Mouse (Mus musculus): ENCODE measurements around the gene Kcnq1. TPM values are rescaled to one million over a fixed set of nuclear protein-coding genes. Genes with fewer than 3 reads are reported as not detected.
A peak's percentile ranks its signal among the peaks of the same experiment; 100 is the strongest.

Gene Kcnq1
- polyA plus RNA-seq, 1 experiment from 2014 or later: 10.5 TPM

- H3K27ac ChIP-seq (ENCODE audit: low read depth, low read length): no peak overlapping the region
- no peaks in the 10 kb centered on the region for H3K4me1 ChIP-seq (replicated peaks; ENCODE audit: control insufficient read depth, insufficient read depth, low read length)
- no peak overlapping the region for H3K4me2 ChIP-seq (replicated peaks; ENCODE audit: low read depth)
- H3K36me3 ChIP-seq (ENCODE audit: control insufficient read depth, insufficient read depth): no peaks in the 10 kb centered on the region; the same call in 1 of the 2 replicates
- WGBS: 49% methylated on average over 2 of the region's 2 CpGs
- no peak for ATAC-seq
- TF ChIP-seq CTCF (IDR thresholded peaks at IDR 0.05; ENCODE audit: low read depth): no peak
- H3K9me3 ChIP-seq (ENCODE audit: control insufficient read depth): no peaks in the 10 kb centered on the region
- no peak overlapping the region for H3K4me3 ChIP-seq (ENCODE audit: low read depth, low read length)
- no peaks in the 10 kb centered on the region for H3K27me3 ChIP-seq (replicated peaks; ENCODE audit: control insufficient read depth, insufficient read depth, low read length)
- H3K9ac ChIP-seq (ENCODE audit: low read depth, low read length): no peak overlapping the region
These were observed 30.0 kb downstream of the Kcnq1 start for GRCm38 (mm10) chr7:143136125-143136524.

GRCm38 (mm10) chr7:143136561-143136960 lies 30.4 kb downstream of the Kcnq1 start:
- no peak overlapping the region for H3K4me3 ChIP-seq (ENCODE audit: low read depth, low read length)
- no peak overlapping the region for H3K9ac ChIP-seq (ENCODE audit: low read depth, low read length)
- H3K27ac ChIP-seq (ENCODE audit: low read depth, low read length): no peak overlapping the region
- TF ChIP-seq CTCF (IDR thresholded peaks at IDR 0.05; ENCODE audit: low read depth): no peak
- no peaks in the 10 kb centered on the region for H3K4me1 ChIP-seq (replicated peaks; ENCODE audit: control insufficient read depth, insufficient read depth, low read length)
- H3K4me2 ChIP-seq (replicated peaks; ENCODE audit: low read depth): no peak overlapping the region
- H3K36me3 ChIP-seq (ENCODE audit: control insufficient read depth, insufficient read depth): no peaks in the 10 kb centered on the region; the same call in 1 of the 2 replicates
- WGBS: 62% methylated on average over 5 of the region's 5 CpGs
- no peak for ATAC-seq
- no peaks in the 10 kb centered on the region for H3K27me3 ChIP-seq (replicated peaks; ENCODE audit: control insufficient read depth, insufficient read depth, low read length)
- H3K9me3 ChIP-seq (ENCODE audit: control insufficient read depth): no peaks in the 10 kb centered on the region

GRCm38 (mm10) chr7:143138789-143139188 lies 32.6 kb downstream of the Kcnq1 start:
- H3K9me3 ChIP-seq (ENCODE audit: control insufficient read depth): no peaks in the 10 kb centered on the region
- H3K27me3 ChIP-seq (replicated peaks; ENCODE audit: control insufficient read depth, insufficient read depth, low read length): no peaks in the 10 kb centered on the region
- no peak overlapping the region for H3K27ac ChIP-seq (ENCODE audit: low read depth, low read length)

GRCm38 (mm10) chr7:143139932-143140331 lies 33.8 kb downstream of the Kcnq1 start:
- no peaks in the 10 kb centered on the region for H3K27me3 ChIP-seq (replicated peaks; ENCODE audit: control insufficient read depth, insufficient read depth, low read length)
- H3K9me3 ChIP-seq (ENCODE audit: control insufficient read depth): no peaks in the 10 kb centered on the region
- no peak overlapping the region for H3K27ac ChIP-seq (ENCODE audit: low read depth, low read length)
- H3K9ac ChIP-seq (ENCODE audit: low read depth, low read length): no peak overlapping the region
- no peak for ATAC-seq
- no peaks in the 10 kb centered on the region for H3K4me1 ChIP-seq (replicated peaks; ENCODE audit: control insufficient read depth, insufficient read depth, low read length)
- 72% methylated on average over 4 of the region's 4 CpGs for WGBS
- no peak overlapping the region for H3K4me2 ChIP-seq (replicated peaks; ENCODE audit: low read depth)
- TF ChIP-seq CTCF (IDR thresholded peaks at IDR 0.05; ENCODE audit: low read depth): no peak
- H3K4me3 ChIP-seq (ENCODE audit: low read depth, low read length): no peak overlapping the region
- H3K36me3 ChIP-seq (ENCODE audit: control insufficient read depth, insufficient read depth): no peaks in the 10 kb centered on the region; the same call in 1 of the 2 replicates

More at GRCm38 (mm10) chr7:143138789-143139188, 32.6 kb downstream of the Kcnq1 start:
- WGBS: 56% methylated on average over 1 of the region's 1 CpGs
- Histone ChIP-seq H3K4me1 (replicated peaks; ENCODE audit: control insufficient read depth, insufficient read depth, low read length) (no peaks in the 10 kb centered on the region), H3K36me3 (ENCODE audit: control insufficient read depth, insufficient read depth) (no peaks in the 10 kb centered on the region; the same call in 1 of the 2 replicates), H3K4me3 (ENCODE audit: low read depth, low read length) (no peak overlapping the region), H3K4me2 (replicated peaks; ENCODE audit: low read depth) (no peak overlapping the region), H3K9ac (ENCODE audit: low read depth, low read length) (no peak overlapping the region)
- peak; percentile 85 for TF ChIP-seq CTCF (IDR thresholded peaks at IDR 0.05; ENCODE audit: low read depth)
- no peak for ATAC-seq

- no peak for TF ChIP-seq CTCF (IDR thresholded peaks at IDR 0.05; ENCODE audit: low read depth)
- no peak for ATAC-seq
- no peaks in the 10 kb centered on the region for H3K36me3 ChIP-seq (ENCODE audit: control insufficient read depth, insufficient read depth)
These were observed 36.5 kb downstream of the Kcnq1 start for GRCm38 (mm10) chr7:143142680-143143079.

GRCm38 (mm10) chr7:143147015-143147414 lies 40.9 kb downstream of the Kcnq1 start:
- Histone ChIP-seq H3K36me3 (ENCODE audit: control insufficient read depth, insufficient read depth) (0 out of 2 replicates have a peak, but pooled peaks cover 5% of the 10 kb centered on the region), H3K4me1 (replicated peaks; ENCODE audit: control insufficient read depth, insufficient read depth, low read length) (no peaks in the 10 kb centered on the region; the same call in 1 of the 2 replicates), H3K9me3 (ENCODE audit: control insufficient read depth) (no peaks in the 10 kb centered on the region), H3K27ac (ENCODE audit: low read depth, low read length) (no peak overlapping the region), H3K4me3 (ENCODE audit: low read depth, low read length) (no peak overlapping the region), H3K4me2 (replicated peaks; ENCODE audit: low read depth) (peak overlapping the region; percentile 2; the same call in 1 of the 2 replicates), H3K9ac (ENCODE audit: low read depth, low read length) (no peak overlapping the region), H3K27me3 (replicated peaks; ENCODE audit: control insufficient read depth, insufficient read depth, low read length) (no peaks in the 10 kb centered on the region)
- ATAC-seq: peak; percentile 63
- TF ChIP-seq CTCF (IDR thresholded peaks at IDR 0.05; ENCODE audit: low read depth): no peak
- 36% methylated on average over 5 of the region's 5 CpGs for WGBS

More at GRCm38 (mm10) chr7:143142680-143143079, 36.5 kb downstream of the Kcnq1 start:
- Histone ChIP-seq H3K27ac (ENCODE audit: low read depth, low read length) (no peak overlapping the region), H3K4me1 (replicated peaks; ENCODE audit: control insufficient read depth, insufficient read depth, low read length) (no peaks in the 10 kb centered on the region; the same call in 1 of the 2 replicates), H3K9ac (ENCODE audit: low read depth, low read length) (no peak overlapping the region), H3K9me3 (ENCODE audit: control insufficient read depth) (no peaks in the 10 kb centered on the region), H3K27me3 (replicated peaks; ENCODE audit: control insufficient read depth, insufficient read depth, low read length) (no peaks in the 10 kb centered on the region), H3K4me3 (ENCODE audit: low read depth, low read length) (no peak overlapping the region), H3K4me2 (replicated peaks; ENCODE audit: low read depth) (no peak overlapping the region)
- 72% methylated on average over 2 of the region's 2 CpGs for WGBS
